ENCODE assay signal across 8 mouse cellular contexts in the genomic region with DNA sequence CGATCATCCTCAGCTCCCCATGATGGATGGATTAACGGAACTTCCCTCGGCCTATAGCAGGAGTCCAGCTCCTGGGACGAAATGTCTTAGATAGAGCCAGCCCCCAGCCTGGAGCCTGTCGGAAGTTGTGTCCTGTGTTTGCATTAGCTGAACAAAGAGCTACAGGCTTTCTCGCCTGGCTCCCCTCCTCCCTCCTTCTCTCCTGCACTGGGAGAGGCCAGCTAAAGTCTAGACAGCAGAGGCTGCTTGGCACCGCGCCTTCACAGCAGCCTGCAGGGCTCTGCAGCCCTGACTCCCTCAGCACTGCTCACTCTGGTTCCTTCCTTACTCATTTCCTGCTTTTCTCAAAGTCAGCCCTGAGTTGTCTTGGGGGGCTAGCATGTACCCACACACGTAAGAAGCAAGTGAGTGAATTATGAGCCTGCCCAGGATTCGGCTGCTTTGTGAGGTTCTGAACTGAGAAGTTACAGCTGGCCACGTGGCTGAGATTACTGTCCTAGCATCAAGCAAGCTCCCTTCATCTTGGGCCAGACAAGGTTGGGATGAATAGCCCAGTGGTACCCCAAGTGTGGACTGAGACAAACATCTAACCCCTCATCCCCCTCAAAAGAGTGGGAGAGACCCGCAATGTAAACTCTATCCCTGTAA. TPM values are rescaled to one million over a fixed set of nuclear protein-coding genes. Genes with fewer than 3 reads are reported as not detected.
DNase-seq lines count a peak whose midpoint lies in the region; ATAC-seq and TF ChIP-seq lines count a peak whose summit lies in the region.

No protein-coding gene starts in this region.

- no peaks in the 10 kb centered on the region for H3K9me3 ChIP-seq in intestine, postnatal 0 days (ENCODE audit: control insufficient read depth)
- no peaks in the 10 kb centered on the region for H3K9me3 ChIP-seq in liver, embryonic 16.5 days (replicated peaks; ENCODE audit: control insufficient read depth, low read length)
- H3K9me3 ChIP-seq in neural tube, embryonic 14.5 days (ENCODE audit: control insufficient read depth, low read length) = no peaks in the 10 kb centered on the region

- peak; percentile 71 for ATAC-seq in intestine, postnatal 0 days
- ATAC-seq in liver, embryonic 16.5 days (ENCODE audit: low read depth) = peak; percentile 41; the same call in 1 of the 2 replicates
- peak; percentile 93 for ATAC-seq in neural tube, embryonic 14.5 days (ENCODE audit: low read depth)

- H3K27me3 ChIP-seq in cerebellum, adult 2 months (ENCODE audit: control insufficient read depth, insufficient read depth, low read length) = no peaks in the 10 kb centered on the region
- H3K27me3 ChIP-seq in intestine, postnatal 0 days (replicated peaks; ENCODE audit: control insufficient read depth, insufficient read depth, low read length) = no peaks in the 10 kb centered on the region
- no peaks in the 10 kb centered on the region for H3K27me3 ChIP-seq in liver, embryonic 16.5 days (ENCODE audit: control insufficient read depth, insufficient read depth, low read depth, low read length)
- H3K27me3 ChIP-seq in neural tube, embryonic 14.5 days (ENCODE audit: control insufficient read depth, insufficient read depth, low read length) = no peaks in the 10 kb centered on the region

- no peak for TF ChIP-seq CTCF in cerebellum, adult 2 months (IDR thresholded peaks at IDR 0.05; ENCODE audit: borderline replicate concordance, insufficient read depth, low read depth, low read length)
- TF ChIP-seq CTCF in intestine, postnatal 0 days (IDR thresholded peaks at IDR 0.05; ENCODE audit: low read depth) = no peak

- no peak overlapping the region for H3K9ac ChIP-seq in intestine, postnatal 0 days (ENCODE audit: low read depth, low read length)
- H3K9ac ChIP-seq in liver, embryonic 16.5 days (ENCODE audit: low read depth, low read length) = no peak overlapping the region
- H3K9ac ChIP-seq in neural tube, embryonic 14.5 days (replicated peaks; ENCODE audit: low read depth, low read length) = 0 out of 2 replicates have a peak overlapping the region, but pooled peaks have one; percentile 11

- TF ChIP-seq POLR2A in cerebellum, adult 2 months (IDR thresholded peaks at IDR 0.05; ENCODE audit: borderline replicate concordance, insufficient read depth, low read length) = no peak

- H3K27ac ChIP-seq in cerebellum, adult 2 months (ENCODE audit: insufficient read depth, low read length) = no peak overlapping the region
- H3K27ac ChIP-seq in intestine, postnatal 0 days (ENCODE audit: low read depth, low read length) = peak overlapping the region; percentile 7
- no peak overlapping the region for H3K27ac ChIP-seq in liver, embryonic 16.5 days (ENCODE audit: low read length)
- peak overlapping the region; percentile 71 for H3K27ac ChIP-seq in neural tube, embryonic 14.5 days (ENCODE audit: low read depth, low read length)

- peaks cover 10% of the 10 kb centered on the region; the same call in 1 of the 2 replicates for H3K4me1 ChIP-seq in cerebellum, adult 2 months (ENCODE audit: control insufficient read depth, insufficient read depth, low read length)
- H3K4me1 ChIP-seq in intestine, postnatal 0 days (replicated peaks; ENCODE audit: control insufficient read depth, insufficient read depth, low read length) = no peaks in the 10 kb centered on the region
- no peaks in the 10 kb centered on the region for H3K4me1 ChIP-seq in liver, embryonic 16.5 days (ENCODE audit: control insufficient read depth, low read depth, low read length)
- H3K4me1 ChIP-seq in neural tube, embryonic 14.5 days (ENCODE audit: control insufficient read depth, insufficient read depth, low read length) = peaks cover 30% of the 10 kb centered on the region

- no peak overlapping the region for H3K4me3 ChIP-seq in cerebellum, adult 2 months (replicated peaks; ENCODE audit: insufficient read depth, low read depth, low read length)
- H3K4me3 ChIP-seq in intestine, postnatal 0 days (ENCODE audit: low read depth, low read length) = no peak overlapping the region
- H3K4me3 ChIP-seq in liver, embryonic 16.5 days (ENCODE audit: low read depth, low read length) = no peak overlapping the region
- 0 out of 2 replicates have a peak overlapping the region, but pooled peaks have one; percentile 3 for H3K4me3 ChIP-seq in neural tube, embryonic 14.5 days (ENCODE audit: low read depth, low read length)

- peak; percentile 28 to 33 for DNase-seq in cerebellum, adult 2 months
- no peak for DNase-seq in cerebellum, adult 9-11 months
- DNase-seq in embryo, embryonic 10.5 days (ENCODE audit: low spot score) = peak; percentile 83
- DNase-seq in heart, adult 18-20 months = peak; percentile 73 to 85
- DNase-seq in thymus, adult 18-20 months = no peak

- 68% methylated on average over 12 of the region's 12 CpGs for WGBS in cerebellum, adult 2 months
- WGBS in intestine, postnatal 0 days = 28% methylated on average over 12 of the region's 12 CpGs
- WGBS in liver, embryonic 16.5 days (ENCODE audit: insufficient replicate concordance) = 29% methylated on average over 12 of the region's 12 CpGs
- WGBS in neural tube, embryonic 14.5 days = 15% methylated on average over 12 of the region's 12 CpGs

- H3K36me3 ChIP-seq in intestine, postnatal 0 days (ENCODE audit: control insufficient read depth, insufficient read depth) = no peaks in the 10 kb centered on the region; the same call in 1 of the 2 replicates
- no peaks in the 10 kb centered on the region for H3K36me3 ChIP-seq in liver, embryonic 16.5 days (ENCODE audit: control insufficient read depth, insufficient read depth)
- H3K36me3 ChIP-seq in neural tube, embryonic 14.5 days (ENCODE audit: control insufficient read depth, insufficient read depth, low read length) = no peaks in the 10 kb centered on the region

- H3K4me2 ChIP-seq in intestine, postnatal 0 days (replicated peaks; ENCODE audit: low read depth) = no peak overlapping the region; the same call in 1 of the 2 replicates
- no peak overlapping the region for H3K4me2 ChIP-seq in liver, embryonic 16.5 days (ENCODE audit: low read depth, low read length)
- no peak overlapping the region for H3K4me2 ChIP-seq in neural tube, embryonic 14.5 days (ENCODE audit: low read depth, low read length)

RNA-seq across cellular contexts. Expression of gene Fstl1, which starts 11.8 kb away (rescaled TPM):
- polyA plus RNA-seq in cerebellum, adult 2 months (2012; rRNA removed) = 26.9 and 35.2 TPM in 2 replicates
- total RNA-seq in heart, adult 18-20 months (2021) = 10 to 100 TPM; 41.3 to 41.9 TPM
- 125 and 139 TPM in 2 replicates for polyA plus RNA-seq in intestine, postnatal 0 days (2015; fragmentation: Nextera tagmentation; extraction: Ambion mirVana)
- polyA plus RNA-seq in liver, embryonic 16.5 days (2015; fragmentation: Nextera tagmentation; extraction: Ambion mirVana) = 18.1 and 21.5 TPM in 2 replicates
- 62.8 and 170 TPM in 2 replicates for polyA plus RNA-seq in neural tube, embryonic 14.5 days (2014; fragmentation: Nextera tagmentation; extraction: Ambion mirVana)

Comparison
In these comparisons a context has a peak if more than half of its experiments do, and no peak if none do; other contexts are left out.
1. DNase-seq: peak in cerebellum, adult 2 months (2 of 2), embryo, embryonic 10.5 days (single experiment) and heart, adult 18-20 months (2 of 2); none in cerebellum, adult 9-11 months (single experiment) and thymus, adult 18-20 months (0 of 2).
2. H3K27ac ChIP-seq: peak in intestine, postnatal 0 days (single experiment) and neural tube, embryonic 14.5 days (single experiment); none in cerebellum, adult 2 months (single experiment) and liver, embryonic 16.5 days (single experiment).
3. ATAC-seq: peak in every context shown above with its lines; median percentile 93 in neural tube, embryonic 14.5 days; 71 in intestine, postnatal 0 days; 41 in liver, embryonic 16.5 days.